Mouse (Mus musculus) brain, embryonic 14.5 days (tissue): ENCODE measurements around the gene Slfn9.

Experiments used
- CTCF ChIP-seq: fragments of 200-500 bp; IDR thresholded peaks from 2 replicates; pipeline ENCODE4 v1.5.1; 2012; ENCODE audit warnings: inconsistent platforms, mild to moderate bottlenecking, moderate library complexity, borderline replicate concordance; ENCODE audit not compliant: insufficient read depth, insufficient read length; ENCODE audit errors: extremely low read depth
- POLR2A ChIP-seq: fragments of 200-500 bp; IDR thresholded peaks from 2 replicates; pipeline ENCODE4 v1.6.1; 2012; ENCODE audit warnings: mild to moderate bottlenecking, inconsistent platforms, borderline replicate concordance; ENCODE audit not compliant: poor library complexity, insufficient read depth, insufficient read length, severe bottlenecking; ENCODE audit errors: extremely low read depth

GRCm38 (mm10) chr11:82945636-82946035, 46.0 kb downstream of the Slfn9 start:
- TF ChIP-seq POLR2A = no peak
- no peak for TF ChIP-seq CTCF
